Mouse (Mus musculus) intestine, postnatal 0 days (tissue): ENCODE results near the gene Nosip. TPM values are rescaled to one million over a fixed set of nuclear protein-coding genes. Genes with fewer than 3 reads are reported as not detected.

Experiments
- ATAC-seq: fragments of 200-750 bp; cut with Nextera tagmentation; 2 replicates; pipeline ENCODE4 v1.8.0; 2017; ENCODE audit warnings: mild to moderate bottlenecking, moderate TSS enrichment, moderate library complexity
- H3K27ac ChIP-seq: fragments of 300-500 bp; sonication (generic); 2 replicates; pipeline ENCODE4 v1.5.1; 2014; ENCODE audit warnings: mild to moderate bottlenecking, low read depth, low read length, moderate library complexity
- H3K27me3 ChIP-seq: fragments of 300-500 bp; sonication (generic); replicated peaks from 2 replicates; pipeline ENCODE4 v1.6.1; 2014; ENCODE audit warnings: low read length, mixed read lengths; ENCODE audit not compliant: control insufficient read depth, insufficient read depth
- H3K36me3 ChIP-seq: fragments of 300-500 bp; sonication (generic); 2 replicates; pipeline ENCODE4 v1.6.1; 2014; ENCODE audit warnings: mild to moderate bottlenecking, moderate library complexity; ENCODE audit not compliant: control insufficient read depth, insufficient read depth
- H3K4me1 ChIP-seq: fragments of 300-500 bp; sonication (generic); replicated peaks from 2 replicates; pipeline ENCODE4 v1.6.1; 2014; ENCODE audit warnings: antibody characterized with exemption, low read length, mixed read lengths; ENCODE audit not compliant: control insufficient read depth, insufficient read depth
- H3K4me2 ChIP-seq: fragments of 300-500 bp; sonication (generic); replicated peaks from 2 replicates; pipeline ENCODE4 v1.6.1; 2014; ENCODE audit warnings: low read depth, mild to moderate bottlenecking, moderate library complexity
- H3K4me3 ChIP-seq: fragments of 300-500 bp; sonication (generic); 2 replicates; pipeline ENCODE4 v1.5.1; 2014; ENCODE audit warnings: low read depth, low read length
- H3K9ac ChIP-seq: fragments of 300-500 bp; sonication (generic); 2 replicates; pipeline ENCODE4 v1.6.1; 2014; ENCODE audit warnings: mild to moderate bottlenecking, low read depth, low read length
- H3K9me3 ChIP-seq: fragments of 300-500 bp; sonication (generic); 2 replicates; pipeline ENCODE4 v1.6.1; 2016; ENCODE audit warnings: mixed run types; ENCODE audit not compliant: control insufficient read depth
- CTCF ChIP-seq: sonication (generic); IDR thresholded peaks from 2 replicates; pipeline ENCODE4 v1.5.1; 2016; ENCODE audit warnings: low read depth, mild to moderate bottlenecking, control low read depth, antibody characterized with exemption, moderate library complexity
- WGBS: fragments of 180-500 bp; shearing (Covaris S2); extraction: QIAGEN DNeasy Blood & Tissue Kit; methylation state at CpG from one replicate; pipeline ENCODE4 v1.1.7; 2014; 5-methylcytosine and 5-hydroxymethylcytosine counted together
- polyA plus RNA-seq: library from polyadenylated mRNA; unstranded; fragments of >200 nt; fragmentation: Nextera tagmentation; extraction: Ambion mirVana; gene quantifications from 2 replicates; pipeline ENCODE4 v1.2.1, GENCODE M21; 2015

The Nosip gene
- polyA plus RNA-seq, 1 experiment from 2014 or later, result 40.5 TPM

DNA sequence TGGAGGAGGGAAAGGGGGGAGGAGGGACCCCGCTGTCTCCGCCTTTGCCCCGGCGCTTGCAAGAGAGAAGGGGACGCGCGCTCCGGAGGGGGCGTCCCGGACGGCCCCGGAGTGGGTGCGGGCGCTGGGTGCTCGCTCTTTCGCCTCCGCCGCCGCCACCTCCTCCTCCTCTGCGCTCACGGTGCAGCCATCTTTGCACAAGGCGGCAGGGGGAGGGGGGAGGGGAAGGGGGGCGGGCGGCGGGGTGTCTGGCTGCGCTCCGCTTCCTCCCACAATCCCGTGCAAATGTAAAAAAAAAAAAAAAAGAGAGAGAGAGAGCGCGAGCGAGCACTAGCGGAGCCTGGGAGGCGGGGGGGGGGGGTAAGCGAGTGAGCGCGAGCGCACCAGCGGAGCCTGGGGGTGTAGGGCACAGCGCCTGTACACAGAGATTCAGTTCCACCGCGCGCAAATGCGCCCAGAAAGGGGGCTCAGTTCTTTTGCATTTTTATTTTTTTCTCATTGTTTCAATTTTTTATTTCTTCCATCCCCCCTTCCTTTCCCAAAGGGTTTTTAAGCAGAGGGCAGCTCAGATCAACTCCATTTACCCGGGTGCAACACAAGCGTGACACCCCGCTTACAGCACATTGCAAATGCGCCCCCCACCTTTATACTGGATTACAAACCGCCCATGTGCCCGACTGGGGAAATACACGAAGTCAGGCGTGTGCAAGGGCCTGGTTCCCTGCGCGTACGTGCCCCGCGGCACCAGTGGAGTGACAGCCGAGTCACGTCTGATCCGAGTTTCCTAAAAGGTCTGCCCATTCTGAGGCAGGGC is 8.9 kb upstream of the Nosip start:
- TF ChIP-seq CTCF, result no peak
- Histone ChIP-seq H3K27ac (peak overlapping the region; percentile 93), H3K27me3 (no peaks in the 10 kb centered on the region), H3K4me3 (peak overlapping the region; percentile 90), H3K9me3 (no peaks in the 10 kb centered on the region), H3K9ac (peak overlapping the region; percentile 75), H3K36me3 (peaks cover 24% of the 10 kb centered on the region), H3K4me1 (peaks cover 4% of the 10 kb centered on the region; the same call in 1 of the 2 replicates), H3K4me2 (peak overlapping the region; percentile 94)
- ATAC-seq, result peak; percentile 51
- WGBS, result under 1% methylated on average over 29 of the region's 59 CpGs

GRCm38 (mm10) chr7:45053931-45054510 is 8.2 kb upstream of the Nosip start:
- Histone ChIP-seq H3K4me3 (peak overlapping the region; percentile 90), H3K36me3 (peaks cover 21% of the 10 kb centered on the region), H3K9me3 (no peaks in the 10 kb centered on the region), H3K9ac (peak overlapping the region; percentile 75), H3K4me2 (peak overlapping the region; percentile 94), H3K4me1 (peaks cover 4% of the 10 kb centered on the region; the same call in 1 of the 2 replicates), H3K27ac (peak overlapping the region; percentile 93), H3K27me3 (no peaks in the 10 kb centered on the region)
- TF ChIP-seq CTCF, result no peak
- ATAC-seq, result peak; percentile 93
- WGBS, result under 1% methylated on average over 33 of the region's 33 CpGs

GRCm38 (mm10) chr7:45056329-45056971 is 5.8 kb upstream of the Nosip start:
- no peak overlapping the region for H3K27ac ChIP-seq
- H3K4me3 ChIP-seq, result no peak overlapping the region
- H3K36me3 ChIP-seq, result peaks cover 7% of the 10 kb centered on the region; the same call in 1 of the 2 replicates
- no peak overlapping the region for H3K9ac ChIP-seq
- WGBS, result 72% methylated on average over 14 of the region's 14 CpGs
- no peaks in the 10 kb centered on the region for H3K27me3 ChIP-seq
- H3K9me3 ChIP-seq, result no peaks in the 10 kb centered on the region
- TF ChIP-seq CTCF, result no peak
- peaks cover 1% of the 10 kb centered on the region; the same call in 1 of the 2 replicates for H3K4me1 ChIP-seq
- ATAC-seq, result no peak
- no peak overlapping the region for H3K4me2 ChIP-seq

DNA sequence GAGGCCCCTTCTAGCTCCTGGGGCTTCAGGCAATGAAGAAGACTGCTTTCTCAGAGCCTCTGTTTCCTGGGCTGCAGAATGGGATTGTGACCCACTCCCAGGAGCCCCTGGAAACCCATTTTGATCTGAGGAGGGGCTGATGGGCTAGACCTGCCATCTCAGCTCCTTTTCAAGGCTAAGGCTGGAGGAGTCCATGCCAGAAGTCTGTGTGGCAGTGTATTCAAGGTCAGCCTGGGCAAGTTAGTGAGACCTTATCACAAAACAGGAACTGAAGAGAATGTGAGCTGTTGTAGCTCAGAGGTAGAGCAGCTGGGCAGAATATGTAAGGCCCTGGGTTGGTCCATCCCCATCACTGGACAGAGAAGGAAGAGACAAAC is 5.3 kb upstream of the Nosip start:
- Histone ChIP-seq H3K27me3 (no peaks in the 10 kb centered on the region), H3K4me1 (no peaks in the 10 kb centered on the region; the same call in 1 of the 2 replicates), H3K4me3 (no peak overlapping the region), H3K36me3 (peaks cover 7% of the 10 kb centered on the region; the same call in 1 of the 2 replicates), H3K9ac (no peak overlapping the region), H3K4me2 (no peak overlapping the region), H3K9me3 (no peaks in the 10 kb centered on the region), H3K27ac (no peak overlapping the region)
- no peak for TF ChIP-seq CTCF
- no peak for ATAC-seq

- no peak overlapping the region for H3K9ac ChIP-seq
- H3K27ac ChIP-seq, result no peak overlapping the region
- TF ChIP-seq CTCF, result no peak
- H3K27me3 ChIP-seq, result no peaks in the 10 kb centered on the region
- ATAC-seq, result no peak
- no peak overlapping the region for H3K4me2 ChIP-seq
- WGBS, result 81% methylated on average over 10 of the region's 10 CpGs
- no peaks in the 10 kb centered on the region for H3K4me1 ChIP-seq
- H3K4me3 ChIP-seq, result no peak overlapping the region
- no peaks in the 10 kb centered on the region for H3K9me3 ChIP-seq
- H3K36me3 ChIP-seq, result peaks cover 7% of the 10 kb centered on the region; the same call in 1 of the 2 replicates
Measured at GRCm38 (mm10) chr7:45058607-45059571, 3.3 kb upstream of the Nosip start.
